Mouse (Mus musculus) forebrain, postnatal 0 days (tissue): ENCODE data around the gene Atp5h. TPM values are rescaled to one million over a fixed set of nuclear protein-coding genes. Genes with fewer than 3 reads are reported as not detected.
"Not testable (repeated sequence)": the region's sequence is repeated elsewhere in the genome, so short reads cannot be mapped to it uniquely, and the experiment has no call there.

ENCODE experiments used
- ATAC-seq: fragments of 200-750 bp; cut with Nextera tagmentation; 2 replicates; pipeline ENCODE4 v1.8.0; 2017; ENCODE audit warnings: mild to moderate bottlenecking, moderate library complexity
- DNase-seq: peaks from one replicate; pipeline ENCODE4 v3.0.0-alpha.2; 2015
- H3K27ac ChIP-seq: fragments of 300-500 bp; sonication (generic); 2 replicates; pipeline ENCODE4 v1.5.1; 2014; ENCODE audit warnings: low read depth, mild to moderate bottlenecking, antibody characterized with exemption, low read length, moderate library complexity, mixed read lengths
- H3K27me3 ChIP-seq: fragments of 300-500 bp; sonication (generic); 2 replicates; pipeline ENCODE4 v1.6.1; 2014; ENCODE audit warnings: mild to moderate bottlenecking, low read length, mixed read lengths; ENCODE audit not compliant: insufficient read depth
- H3K36me3 ChIP-seq: fragments of 300-500 bp; sonication (generic); 2 replicates; pipeline ENCODE4 v1.6.1; 2014; ENCODE audit warnings: mild to moderate bottlenecking, moderate library complexity; ENCODE audit not compliant: insufficient read depth
- H3K4me1 ChIP-seq: fragments of 300-500 bp; sonication (generic); 2 replicates; pipeline ENCODE4 v1.6.1; 2014; ENCODE audit warnings: antibody characterized with exemption; ENCODE audit not compliant: insufficient read depth
- H3K4me2 ChIP-seq: fragments of 300-500 bp; sonication (generic); 2 replicates; pipeline ENCODE4 v1.6.1; 2014; ENCODE audit warnings: low read depth, mild to moderate bottlenecking, moderate library complexity
- H3K4me3 ChIP-seq: fragments of 300-500 bp; sonication (generic); 2 replicates; pipeline ENCODE4 v1.5.1; 2014; ENCODE audit warnings: low read depth, low read length, mixed read lengths
- H3K9ac ChIP-seq: fragments of 300-500 bp; sonication (generic); 2 replicates; pipeline ENCODE4 v1.6.1; 2014; ENCODE audit warnings: mild to moderate bottlenecking
- H3K9me3 ChIP-seq: fragments of 300-500 bp; sonication (generic); 2 replicates; pipeline ENCODE4 v1.6.1; 2016; ENCODE audit warnings: low read length
- CTCF ChIP-seq: sonication (generic); IDR thresholded peaks from 2 replicates; pipeline ENCODE4 v1.5.1; 2016; ENCODE audit warnings: antibody characterized with exemption, control low read depth, low read depth
- WGBS: fragments of 180-500 bp; shearing (Covaris S2); extraction: QIAGEN DNeasy Blood & Tissue Kit; methylation state at CpG from one replicate; pipeline ENCODE4 v1.1.7; 2014; 5-methylcytosine and 5-hydroxymethylcytosine counted together
- polyA plus RNA-seq: library from polyadenylated mRNA; unstranded; fragments of >200 nt; fragmentation: Nextera tagmentation; extraction: Ambion mirVana; gene quantifications from 2 replicates; pipeline ENCODE4 v1.2.1, GENCODE M21; 2015
- total RNA-seq: library from RNA; depleted of rRNA; stranded (reverse); fragments of >200 nt; gene quantifications from 2 replicates; pipeline ENCODE4 v1.2.3, GENCODE M21; 2014

The Atp5h gene
- total and polyA plus RNA-seq, 2 experiments from 2014 or later, result 339 to 808 TPM

GRCm38 (mm10) chr11:115457405-115457804, 37.6 kb upstream of the Atp5h start:
- Histone ChIP-seq H3K4me3 (no peak overlapping the region), H3K9ac (no peak overlapping the region), H3K4me1 (no peaks in the 10 kb centered on the region), H3K27me3 (no peaks in the 10 kb centered on the region), H3K36me3 (no peaks in the 10 kb centered on the region), H3K4me2 (no peak overlapping the region), H3K27ac (no peak overlapping the region), H3K9me3 (no peaks in the 10 kb centered on the region)
- no peak for DNase-seq
- ATAC-seq, result no peak
- WGBS, result 34% methylated on average over 6 of the region's 6 CpGs
- TF ChIP-seq CTCF, result no peak

GRCm38 (mm10) chr11:115456182-115456581, 36.4 kb upstream of the Atp5h start:
- H3K27me3 ChIP-seq, result no peaks in the 10 kb centered on the region
- H3K36me3 ChIP-seq, result no peaks in the 10 kb centered on the region
- no peak overlapping the region for H3K27ac ChIP-seq
- TF ChIP-seq CTCF, result no peak
- H3K4me3 ChIP-seq, result no peak overlapping the region
- no peak overlapping the region for H3K4me2 ChIP-seq
- H3K9me3 ChIP-seq, result no peaks in the 10 kb centered on the region
- H3K9ac ChIP-seq, result no peak overlapping the region
- no peak for ATAC-seq
- 93% methylated on average over 4 of the region's 5 CpGs for WGBS
- DNase-seq, result no peak
- H3K4me1 ChIP-seq, result no peaks in the 10 kb centered on the region

GRCm38 (mm10) chr11:115455619-115456018, 35.9 kb upstream of the Atp5h start:
- no peak for ATAC-seq
- Histone ChIP-seq H3K4me3 (no peak overlapping the region), H3K4me2 (no peak overlapping the region), H3K36me3 (no peaks in the 10 kb centered on the region), H3K27ac (no peak overlapping the region), H3K27me3 (no peaks in the 10 kb centered on the region), H3K9ac (no peak overlapping the region), H3K9me3 (no peaks in the 10 kb centered on the region), H3K4me1 (no peaks in the 10 kb centered on the region)
- 87% methylated on average over 15 of the region's 15 CpGs for WGBS
- no peak for DNase-seq
- 0 out of 2 replicates have a peak, but pooled peaks have one; percentile 10 for TF ChIP-seq CTCF

GRCm38 (mm10) chr11:115454822-115455221, 35.1 kb upstream of the Atp5h start:
- not testable (repeated sequence) for H3K9ac ChIP-seq, ATAC-seq, H3K4me1 ChIP-seq, H3K4me2 ChIP-seq, H3K27ac ChIP-seq, DNase-seq, H3K4me3 ChIP-seq, H3K9me3 ChIP-seq, H3K27me3 ChIP-seq, H3K36me3 ChIP-seq
- 92% methylated on average over 6 of the region's 6 CpGs for WGBS

GRCm38 (mm10) chr11:115453306-115453705, 33.5 kb upstream of the Atp5h start:
- no peaks in the 10 kb centered on the region for H3K4me1 ChIP-seq
- no peak overlapping the region for H3K9ac ChIP-seq
- no peaks in the 10 kb centered on the region for H3K36me3 ChIP-seq
- H3K4me3 ChIP-seq, result no peak overlapping the region
- TF ChIP-seq CTCF, result no peak
- DNase-seq (no peak), ATAC-seq (no peak)
- H3K4me2 ChIP-seq, result no peak overlapping the region
- H3K27ac ChIP-seq, result no peak overlapping the region
- H3K9me3 ChIP-seq, result no peaks in the 10 kb centered on the region
- 73% methylated on average over 4 of the region's 4 CpGs for WGBS
- H3K27me3 ChIP-seq, result no peaks in the 10 kb centered on the region

- TF ChIP-seq CTCF, result no peak
- H3K27me3 ChIP-seq, result no peaks in the 10 kb centered on the region
- ATAC-seq (no peak), DNase-seq (no peak)
- H3K27ac ChIP-seq, result no peak overlapping the region
- H3K4me3 ChIP-seq, result no peak overlapping the region
- H3K4me2 ChIP-seq, result no peak overlapping the region
- no peaks in the 10 kb centered on the region for H3K9me3 ChIP-seq
- no peaks in the 10 kb centered on the region for H3K4me1 ChIP-seq
- H3K36me3 ChIP-seq, result no peaks in the 10 kb centered on the region
- no peak overlapping the region for H3K9ac ChIP-seq
- 61% methylated on average over 7 of the region's 7 CpGs for WGBS
Observed at GRCm38 (mm10) chr11:115452281-115452860, 32.6 kb upstream of the Atp5h start.

GRCm38 (mm10) chr11:115451781-115452241, 32.0 kb upstream of the Atp5h start:
- Histone ChIP-seq H3K4me3 (no peak overlapping the region), H3K27ac (no peak overlapping the region), H3K27me3 (no peaks in the 10 kb centered on the region), H3K4me2 (no peak overlapping the region), H3K9ac (no peak overlapping the region), H3K36me3 (no peaks in the 10 kb centered on the region), H3K4me1 (no peaks in the 10 kb centered on the region), H3K9me3 (no peaks in the 10 kb centered on the region)
- DNase-seq (no peak), ATAC-seq (no peak)
- no peak for TF ChIP-seq CTCF
- WGBS, result 84% methylated on average over 8 of the region's 8 CpGs
